ENCODE assay signal across 8 mouse cellular contexts in genomic region chr1:155516594-155516993, GRCm38 (mm10). TPM values are rescaled to one million over a fixed set of nuclear protein-coding genes. Genes with fewer than 3 reads are reported as not detected.
A peak's percentile ranks its signal among the peaks of the same experiment; 100 is the strongest.
DNase-seq lines count a peak whose midpoint lies in the region; ATAC-seq and TF ChIP-seq lines count a peak whose summit lies in the region.
"Had no signal": no experiment of that assay in that cellular context is flagged by ENCODE, and none has a peak within 500 bp of the region (broad histone marks: within the 10 kb centered on the region; RNA-seq: fewer than 3 reads in every experiment).

No protein-coding gene starts in this region.

- H3K4me3 ChIP-seq in liver, embryonic 14.5 days (ENCODE audit: insufficient read depth in 1 of 2, low read depth in 2 of 2, low read length in 2 of 2) = no peak overlapping the region
- H3K4me3 ChIP-seq: heart, embryonic 15.5 days had no signal

- H3K27ac ChIP-seq in liver, embryonic 14.5 days = no peak overlapping the region
- H3K27ac ChIP-seq: heart, embryonic 15.5 days had no signal

- H3K36me3 ChIP-seq in liver, embryonic 14.5 days (replicated peaks; ENCODE audit: control insufficient read depth, insufficient read depth, low read depth) = no peaks in the 10 kb centered on the region
- H3K36me3 ChIP-seq: heart, embryonic 15.5 days had no signal

- no peak overlapping the region for H3K9ac ChIP-seq in liver, embryonic 14.5 days (replicated peaks)
- H3K9ac ChIP-seq: heart, embryonic 15.5 days had no signal

- no peak for TF ChIP-seq EP300 in liver, embryonic 14.5 days (IDR thresholded peaks at IDR 0.05; ENCODE audit: low read depth)

- WGBS in liver, embryonic 14.5 days (ENCODE audit: insufficient replicate concordance) = 28% methylated on average over 7 of the region's 7 CpGs

- H3K9me3 ChIP-seq in liver, embryonic 14.5 days (ENCODE audit: control insufficient read depth, low read length) = no peaks in the 10 kb centered on the region
- H3K9me3 ChIP-seq: heart, embryonic 15.5 days had no signal

- peak; percentile 42 for DNase-seq in urinary bladder, postnatal 25 days (ENCODE audit: low spot score)
- DNase-seq in urinary bladder, postnatal 10 days (ENCODE audit: low spot score) = no peak
- DNase-seq in adrenal gland, postnatal 14 days = peak; percentile 81
- peak; percentile 55 for DNase-seq in embryo, embryonic 9.5 days (ENCODE audit: extremely low spot score)
- DNase-seq in kidney, adult 8-10 months = peak; percentile 63 to 84
- DNase-seq in liver, embryonic 14.5 days (ENCODE audit: low read depth in 3 of 3, low spot score in 3 of 3) = peak in 1 of 3 experiments; percentile 4
- peak; percentile 58 for DNase-seq in right cerebral cortex, postnatal 14 days

- no peak overlapping the region for H3K4me2 ChIP-seq in liver, embryonic 14.5 days (ENCODE audit: low read depth)
- H3K4me2 ChIP-seq: heart, embryonic 15.5 days had no signal

- 0 out of 4 replicates have a peak, but pooled peaks cover 0 to 2% of the 10 kb centered on the region in 2 experiments for H3K4me1 ChIP-seq in liver, embryonic 14.5 days (replicated peaks; ENCODE audit: control insufficient read depth in 2 of 2, insufficient read depth in 2 of 2, low read length in 1 of 2)
- H3K4me1 ChIP-seq: heart, embryonic 15.5 days had no signal

- no peak for ATAC-seq in liver, embryonic 14.5 days (ENCODE audit: insufficient read depth)

- peak; percentile 88 for TF ChIP-seq CTCF in liver, embryonic 14.5 days (IDR thresholded peaks at IDR 0.05; ENCODE audit: low read depth)

- no peaks in the 10 kb centered on the region for H3K27me3 ChIP-seq in liver, embryonic 14.5 days (ENCODE audit: control insufficient read depth, insufficient read depth, low read length)
- H3K27me3 ChIP-seq: heart, embryonic 15.5 days had no signal

RNA-seq across cellular contexts. Expression of gene Acbd6, which starts 41.3 kb away (rescaled TPM):
- total RNA-seq in adrenal gland, postnatal 14 days (2021) = 73.9 and 82.1 TPM in 2 replicates
- polyA plus RNA-seq in liver, embryonic 14.5 days (2012; rRNA removed) = 32.4 and 36.6 TPM in 2 replicates
- 40.0 and 48.8 TPM in 2 replicates for polyA plus RNA-seq in liver, embryonic 14.5 days (2014; fragmentation: Nextera tagmentation; extraction: Ambion mirVana)
